Mouse (Mus musculus): ENCODE results near the gene Tcf25. TPM values are rescaled to one million over a fixed set of nuclear protein-coding genes. Genes with fewer than 3 reads are reported as not detected.

The Tcf25 gene
- polyA plus RNA-seq, 1 experiment = 223 TPM

GRCm38 (mm10) chr8:123349073-123349472, 24.5 kb upstream of the Tcf25 start:
- DNase-seq (ENCODE audit: low read depth) = no peak

- DNase-seq (ENCODE audit: low read depth) = no peak
Measured at GRCm38 (mm10) chr8:123352118-123352517, 21.4 kb upstream of the Tcf25 start.

DNA sequence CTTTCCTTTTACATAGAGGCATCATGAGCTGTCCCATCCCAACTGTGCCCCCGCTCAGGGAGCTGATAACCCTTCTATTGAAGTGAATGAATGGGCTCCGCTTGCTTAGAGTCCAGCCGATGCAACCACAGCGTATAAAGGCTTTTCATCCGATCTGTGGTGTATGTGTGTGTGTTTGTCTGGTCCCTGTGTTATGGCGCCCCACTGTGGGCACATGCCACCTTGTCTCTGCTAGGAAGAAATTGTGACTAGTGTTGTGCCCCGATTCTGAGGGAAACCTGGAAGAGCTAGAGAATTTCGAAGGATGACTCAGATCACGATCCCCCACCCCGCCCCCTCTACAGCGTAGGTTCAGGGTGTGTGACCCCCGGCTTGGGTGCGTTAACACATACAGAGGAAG, 20.8 kb upstream of the Tcf25 start:
- DNase-seq (ENCODE audit: low read depth) = no peak

DNA sequence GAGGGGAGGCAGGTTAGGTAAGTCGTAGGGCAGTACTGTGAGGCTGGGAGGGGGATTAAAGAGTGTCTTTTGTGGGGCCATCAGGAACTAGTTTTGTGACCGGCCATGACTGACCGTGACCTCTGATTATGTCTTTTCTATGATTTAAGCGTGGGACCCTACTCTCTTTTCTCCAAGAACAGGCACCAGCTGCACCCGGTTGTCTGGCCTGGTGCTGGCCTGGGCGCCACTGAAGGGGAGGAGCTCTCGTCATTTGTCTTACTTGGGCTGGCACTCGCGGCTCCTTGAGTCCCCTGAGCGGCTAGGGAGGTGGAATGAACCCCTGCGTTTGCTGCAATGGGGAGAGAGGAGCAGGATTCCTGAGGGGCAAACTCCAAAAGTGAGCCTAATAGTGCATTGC, 20.3 kb upstream of the Tcf25 start:
- no peak for DNase-seq (ENCODE audit: low read depth)

DNA sequence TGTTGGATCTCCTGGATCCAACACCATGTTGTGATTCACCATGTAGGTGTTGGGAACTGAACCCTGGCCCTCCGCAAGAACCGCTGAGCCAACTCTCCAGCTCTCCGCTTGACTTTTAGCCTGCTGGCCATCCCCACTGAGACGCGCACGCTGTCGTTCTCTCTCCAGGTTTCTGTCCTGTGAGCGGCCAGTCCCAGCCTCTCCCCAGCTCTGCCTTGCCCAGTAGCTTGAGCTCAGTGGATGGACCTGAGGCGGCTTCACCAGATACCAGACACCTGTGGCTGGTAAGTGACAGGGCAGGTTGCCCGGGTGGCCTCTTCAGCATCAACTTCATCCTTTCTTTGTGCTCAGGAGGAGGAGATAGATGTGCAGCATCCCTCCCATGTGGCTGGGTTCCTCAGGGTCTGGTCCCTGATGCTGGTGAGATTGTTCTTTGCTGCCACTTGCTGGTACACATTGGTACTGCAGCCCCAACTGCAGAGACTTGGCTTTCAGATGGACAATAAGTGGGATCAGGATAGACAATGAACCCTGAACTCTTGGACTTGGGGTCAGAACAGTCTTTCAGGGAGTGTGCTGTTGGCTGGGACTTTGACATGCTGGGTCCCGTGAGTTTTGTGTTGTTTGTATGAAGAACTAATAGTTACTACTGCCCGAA, 12.3 kb upstream of the Tcf25 start:
- DNase-seq (ENCODE audit: low read depth) = no peak

DNA sequence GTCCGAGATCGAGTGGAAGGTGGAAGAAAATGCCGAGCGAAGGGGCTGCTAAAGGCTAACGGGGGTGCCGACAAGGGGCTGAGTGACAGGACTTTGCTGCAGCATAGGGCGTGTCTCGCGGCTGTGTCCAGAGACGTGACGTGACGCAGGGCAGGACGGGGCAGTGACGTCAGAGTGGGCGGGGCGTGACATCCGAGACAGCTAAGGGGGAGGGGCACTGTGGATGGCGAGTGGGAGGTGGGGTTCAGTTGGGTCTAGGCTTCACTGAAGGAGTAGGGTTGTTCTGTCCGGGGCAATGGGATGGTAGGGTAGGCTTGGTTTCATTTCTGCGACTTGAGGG, 656 bp downstream of the Tcf25 start:
- no peak for DNase-seq (ENCODE audit: low read depth)

DNA sequence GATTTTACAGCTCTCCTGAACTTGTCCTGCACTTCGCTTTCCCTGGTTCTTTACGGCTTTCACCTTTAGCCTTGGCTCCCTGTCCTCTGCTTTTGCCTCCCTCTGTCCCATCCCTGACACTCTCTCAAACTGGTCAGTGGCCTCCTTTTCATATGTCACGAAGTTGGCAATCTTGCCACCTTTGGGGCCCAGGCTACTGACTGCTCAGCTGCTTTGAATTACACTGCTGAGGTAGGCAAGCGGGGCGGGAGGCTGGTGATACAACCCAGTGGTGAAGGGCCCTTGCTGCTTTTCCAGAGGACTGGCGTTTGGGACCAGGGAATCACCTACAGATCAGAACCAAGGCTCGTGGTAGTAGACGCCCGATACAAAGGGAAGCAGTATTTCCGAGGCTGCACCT, 2.1 kb downstream of the Tcf25 start:
- DNase-seq (ENCODE audit: low read depth) = no peak

DNA sequence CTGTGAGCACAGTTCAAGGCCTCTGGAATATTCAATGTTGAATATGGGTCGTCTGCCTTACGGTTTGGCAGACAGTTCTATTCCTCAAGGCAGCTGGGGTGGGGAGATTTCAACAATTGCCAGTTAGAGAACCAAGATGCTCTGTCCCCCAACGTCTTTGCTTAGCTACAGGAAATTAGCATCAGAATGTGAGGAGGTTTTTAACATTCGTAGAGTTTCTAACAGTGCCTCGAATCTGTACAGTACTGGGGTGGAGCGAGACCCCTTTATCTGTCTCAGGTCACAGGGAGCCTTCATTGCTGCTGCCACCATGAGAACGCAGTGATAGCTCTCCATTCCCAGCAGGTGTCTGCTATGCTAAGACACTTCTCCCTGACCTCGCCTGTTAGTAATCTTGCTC, 2.6 kb downstream of the Tcf25 start:
- no peak for DNase-seq (ENCODE audit: low read depth)

DNA sequence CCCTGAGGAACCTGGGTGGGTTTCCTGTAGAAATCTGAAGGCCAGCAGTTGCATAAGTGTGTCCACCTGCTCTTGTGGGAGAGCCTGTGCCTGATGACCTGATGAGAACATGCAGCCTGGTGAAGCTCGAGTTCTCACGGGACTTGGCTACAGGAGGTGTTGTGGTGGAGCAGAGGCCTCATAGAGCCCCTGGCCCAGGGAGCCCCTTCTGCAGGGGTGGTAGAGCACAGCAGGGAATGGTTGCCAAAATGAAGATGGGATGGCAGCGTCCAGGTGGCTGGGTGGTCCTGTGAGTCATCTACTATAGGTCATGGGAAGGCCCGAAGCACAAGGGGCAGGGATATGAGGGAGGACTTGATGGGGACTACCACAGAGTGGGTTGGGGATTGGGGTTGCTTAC, 8.2 kb downstream of the Tcf25 start:
- DNase-seq (ENCODE audit: low read depth) = no peak

DNA sequence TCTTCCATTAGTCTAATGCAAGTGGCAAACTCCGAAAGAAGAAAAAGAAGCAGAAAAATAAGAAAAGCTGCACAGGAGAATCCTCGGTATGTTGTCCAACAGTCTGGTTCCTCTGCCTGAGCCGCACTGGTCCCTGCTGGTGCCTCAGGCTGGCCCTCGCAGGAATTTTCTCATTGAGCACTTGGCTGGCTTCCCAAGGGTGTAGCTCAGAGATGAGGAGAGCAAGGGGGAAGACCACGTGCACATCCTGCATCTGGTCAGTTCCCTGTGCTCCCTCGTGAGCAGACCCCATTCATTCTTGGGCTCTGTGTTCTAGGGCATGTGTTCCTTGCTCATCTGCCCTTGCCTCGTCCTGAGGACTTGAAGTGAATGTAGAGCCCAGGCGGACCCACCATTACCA, 9.0 kb downstream of the Tcf25 start:
- DNase-seq (ENCODE audit: low read depth) = no peak

DNA sequence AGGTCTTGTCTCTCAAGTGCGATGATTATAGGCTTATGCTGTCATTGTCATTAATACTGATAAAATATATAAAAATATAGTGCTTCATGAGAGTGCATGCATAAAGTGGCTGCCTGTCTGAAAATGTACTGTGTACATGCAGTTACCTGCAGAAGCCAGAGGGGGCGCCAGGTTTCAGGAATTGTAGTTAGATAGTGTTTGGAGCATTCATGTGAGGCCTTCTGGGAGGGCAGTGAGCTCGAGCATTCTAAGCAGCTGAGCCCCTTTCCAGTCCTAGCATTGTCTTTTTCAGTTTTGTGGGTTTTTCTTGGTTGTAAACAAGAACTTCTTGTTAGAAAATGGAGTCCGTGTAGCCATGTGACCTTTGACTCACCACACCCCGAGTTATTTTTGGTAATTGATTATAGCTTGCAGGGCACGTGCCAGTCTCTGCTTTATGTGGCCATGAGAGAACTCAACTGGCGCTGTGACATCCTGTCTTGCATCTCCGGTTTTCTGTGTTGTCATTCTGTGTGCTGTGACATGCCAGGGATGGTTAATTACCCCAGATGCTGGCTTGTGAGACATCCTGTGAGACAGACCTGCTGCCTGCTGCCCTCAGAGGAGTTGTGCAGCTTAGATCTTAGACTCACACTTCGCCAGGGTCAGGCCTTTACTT, 11.5 kb downstream of the Tcf25 start:
- DNase-seq (ENCODE audit: low read depth) = no peak

DNA sequence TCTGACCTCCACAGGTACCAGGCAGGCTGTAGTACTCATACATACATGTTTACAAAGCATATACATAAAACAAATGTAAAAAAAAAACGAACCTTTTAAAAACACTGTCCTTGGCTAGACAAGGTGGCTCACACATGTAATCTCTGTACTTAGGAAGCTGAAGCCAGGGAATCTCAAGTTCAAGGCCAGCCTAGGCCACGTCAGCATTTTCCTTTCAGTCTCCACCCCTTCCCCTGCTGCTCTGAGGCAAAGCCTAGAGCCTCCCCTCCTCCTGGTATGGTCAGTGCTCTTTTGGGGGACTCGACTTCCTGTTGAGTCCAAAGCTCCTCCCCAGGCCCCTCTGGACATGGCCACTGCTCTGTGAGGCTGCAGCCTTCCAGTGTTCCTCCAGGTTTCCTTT, 13.5 kb downstream of the Tcf25 start:
- no peak for DNase-seq (ENCODE audit: low read depth)

DNA sequence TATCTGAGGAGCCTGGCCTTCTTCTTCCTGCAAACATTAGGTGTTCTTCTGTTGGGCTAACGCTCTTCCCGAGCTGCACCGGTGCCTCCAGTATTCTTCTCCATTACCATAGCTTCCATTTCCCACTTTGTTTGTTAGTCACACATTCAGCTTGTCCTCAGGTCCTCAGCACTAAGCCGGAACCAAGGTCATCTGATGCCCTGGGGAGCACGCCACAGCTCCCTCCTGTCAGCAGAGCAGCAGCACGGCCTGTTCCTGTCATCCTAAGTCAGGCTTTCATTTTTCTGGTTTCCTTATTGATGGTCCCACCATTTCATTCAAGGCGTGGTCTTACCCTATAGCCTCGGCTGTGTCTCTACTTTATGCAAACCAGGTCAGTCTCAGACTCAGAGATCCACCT, 14.2 kb downstream of the Tcf25 start:
- no peak for DNase-seq (ENCODE audit: low read depth)

DNA sequence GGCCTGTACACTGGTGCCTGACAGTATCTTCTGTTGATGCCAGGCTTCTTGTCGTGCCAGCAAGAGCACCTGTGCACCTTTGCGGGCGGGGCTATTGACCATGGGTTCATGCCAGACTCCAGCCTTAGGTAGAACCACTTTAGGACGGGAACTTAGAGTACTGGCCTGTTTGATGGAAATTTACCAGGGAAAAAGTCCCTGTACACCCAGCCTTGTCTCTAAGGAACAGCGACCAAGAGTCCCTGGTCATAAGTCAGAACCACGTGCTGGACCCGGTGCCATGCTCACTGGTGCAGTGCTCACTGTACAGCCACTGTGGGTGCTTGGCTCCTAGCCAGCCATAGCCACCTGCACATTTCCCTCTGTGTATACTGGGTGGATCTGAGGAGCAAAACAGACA, 15.5 kb downstream of the Tcf25 start:
- peak; percentile 30 for DNase-seq (ENCODE audit: low read depth)

DNA sequence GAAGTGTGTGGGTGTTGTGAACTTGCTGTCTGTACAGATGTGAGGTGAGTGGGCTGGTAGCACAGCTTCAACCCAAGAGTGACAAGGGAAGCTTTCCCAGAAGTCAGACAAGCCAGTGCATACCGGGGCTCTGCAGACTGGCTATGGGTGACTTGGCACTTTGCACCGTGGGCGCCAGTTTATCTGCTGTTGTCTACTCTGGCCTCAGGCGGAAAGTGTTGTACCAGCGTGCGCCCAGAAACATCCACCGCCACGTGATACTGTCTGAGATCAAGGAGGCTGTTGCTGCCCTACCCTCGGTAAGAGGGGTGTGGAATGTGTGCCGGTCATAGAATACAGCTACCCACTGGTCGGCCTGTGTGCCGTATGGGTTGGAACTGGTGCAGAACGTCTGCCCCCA, 24.8 kb downstream of the Tcf25 start:
- DNase-seq (ENCODE audit: low read depth) = no peak

DNA sequence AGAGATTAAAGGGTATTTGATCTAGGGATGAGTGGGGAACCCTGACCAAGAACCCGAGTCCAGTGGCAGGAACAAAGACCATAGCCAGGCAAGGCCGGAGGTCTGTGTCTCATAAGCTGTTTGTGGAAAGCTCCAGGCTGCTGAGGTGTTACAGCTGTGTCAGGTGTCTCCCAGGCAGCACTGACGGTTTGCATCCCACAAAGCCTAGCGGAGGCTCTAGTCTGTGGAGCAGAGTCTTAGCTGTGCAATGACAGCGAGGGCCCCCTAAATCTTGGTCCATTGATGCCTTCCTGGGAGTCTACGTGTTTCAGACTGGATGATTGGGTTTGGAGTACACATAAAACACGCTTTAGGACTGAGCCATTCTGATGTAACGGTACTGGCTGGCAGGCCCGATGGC, 28.4 kb downstream of the Tcf25 start:
- DNase-seq (ENCODE audit: low read depth) = no peak

- DNase-seq (ENCODE audit: low read depth) = no peak
Measured at GRCm38 (mm10) chr8:123402730-123403326, 29.3 kb downstream of the Tcf25 start.

GRCm38 (mm10) chr8:123404521-123404920, 31.0 kb downstream of the Tcf25 start:
- DNase-seq (ENCODE audit: low read depth) = no peak

DNA sequence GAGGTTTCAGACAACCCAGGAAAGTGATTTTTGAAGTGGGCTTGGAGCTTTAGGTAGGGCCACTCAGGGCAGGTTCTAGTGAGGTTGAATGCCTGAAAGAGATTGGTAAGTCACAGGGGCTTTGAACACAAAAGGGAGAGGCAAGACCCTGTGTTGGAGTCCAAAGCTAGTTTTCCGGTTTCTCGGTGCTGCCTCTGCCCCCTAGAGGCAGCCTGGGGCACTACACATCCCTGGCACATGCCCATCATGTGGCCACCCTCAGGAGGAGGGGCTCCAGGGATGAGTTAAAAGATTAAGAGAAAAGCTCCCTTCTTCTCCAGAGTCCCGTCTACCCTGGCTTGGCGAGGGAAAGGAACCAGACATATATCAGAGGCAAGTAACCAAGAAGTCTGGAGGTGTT, 33.2 kb downstream of the Tcf25 start, which contains the start of gene Mc1r:
Mc1r (plus strand) TSS at position 322 of the 400 bp plus-strand sequence.
- DNase-seq (ENCODE audit: low read depth) = no peak

DNA sequence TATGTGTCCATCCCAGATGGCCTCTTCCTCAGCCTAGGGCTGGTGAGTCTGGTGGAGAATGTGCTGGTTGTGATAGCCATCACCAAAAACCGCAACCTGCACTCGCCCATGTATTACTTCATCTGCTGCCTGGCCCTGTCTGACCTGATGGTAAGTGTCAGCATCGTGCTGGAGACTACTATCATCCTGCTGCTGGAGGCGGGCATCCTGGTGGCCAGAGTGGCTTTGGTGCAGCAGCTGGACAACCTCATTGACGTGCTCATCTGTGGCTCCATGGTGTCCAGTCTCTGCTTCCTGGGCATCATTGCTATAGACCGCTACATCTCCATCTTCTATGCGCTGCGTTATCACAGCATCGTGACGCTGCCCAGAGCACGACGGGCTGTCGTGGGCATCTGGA, 34.1 kb downstream of the Tcf25 start:
- no peak for DNase-seq (ENCODE audit: low read depth)

GRCm38 (mm10) chr8:123408586-123409544, 35.3 kb downstream of the Tcf25 start:
- DNase-seq (ENCODE audit: low read depth) = no peak

DNA sequence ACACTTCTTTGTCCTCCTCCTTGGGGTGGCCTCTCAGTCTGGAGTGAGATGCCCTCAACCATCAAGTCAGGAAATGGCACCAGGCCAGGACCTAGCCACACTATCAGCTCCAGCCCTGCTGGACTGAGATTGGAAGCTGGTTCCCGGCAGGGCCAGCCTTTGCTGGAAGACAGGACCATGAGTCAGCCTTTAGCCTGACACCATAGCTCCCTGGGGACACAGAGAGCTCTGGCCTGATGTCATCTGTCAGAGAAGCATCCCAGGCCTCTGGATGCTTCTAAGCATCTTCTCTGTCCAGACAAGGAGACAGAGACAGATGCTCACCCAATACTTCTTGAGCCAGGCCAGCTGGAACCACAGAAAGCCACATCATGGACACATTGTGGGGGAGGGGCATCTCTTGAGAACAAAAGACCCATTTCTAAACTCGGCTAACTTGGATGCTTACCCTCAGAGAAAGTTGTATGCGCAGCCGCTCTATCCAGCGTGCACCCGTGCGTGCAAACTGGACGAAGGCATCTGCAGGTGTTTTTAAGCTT, 36.6 kb downstream of the Tcf25 start:
- DNase-seq (ENCODE audit: low read depth) = no peak
